Mouse (Mus musculus): ENCODE results near the gene 4930519P11Rik. TPM values are rescaled to one million over a fixed set of nuclear protein-coding genes. Genes with fewer than 3 reads are reported as not detected.
A peak's percentile ranks its signal among the peaks of the same experiment; 100 is the strongest.

Gene 4930519P11Rik
- polyA plus RNA-seq, 1 experiment from 2014 or later, result 1.6 TPM

GRCm38 (mm10) chr2:154583906-154584872 is 29.0 kb downstream of the 4930519P11Rik start:
- Histone ChIP-seq H3K36me3 (ENCODE audit: control insufficient read depth, insufficient read depth, low read length) (peaks cover 6% of the 10 kb centered on the region; the same call in 1 of the 2 replicates), H3K9me3 (ENCODE audit: control insufficient read depth, low read length) (no peaks in the 10 kb centered on the region), H3K27ac (replicated peaks; ENCODE audit: low read depth, low read length) (peak overlapping the region; percentile 26; the same call in 1 of the 2 replicates), H3K9ac (replicated peaks; ENCODE audit: low read length) (no peak overlapping the region), H3K4me1 (ENCODE audit: control insufficient read depth, insufficient read depth, low read length) (peaks cover 8% of the 10 kb centered on the region; the same call in 1 of the 2 replicates), H3K4me2 (ENCODE audit: low read length) (no peak overlapping the region), H3K4me3 (replicated peaks; ENCODE audit: low read depth, low read length) (no peak overlapping the region), H3K27me3 (ENCODE audit: control insufficient read depth, insufficient read depth, low read length) (no peaks in the 10 kb centered on the region)
- WGBS, result 61% methylated on average over 15 of the region's 15 CpGs
- DNase-seq (peak; percentile 56), ATAC-seq (ENCODE audit: low FRiP score, low TSS enrichment) (peak; percentile 83)

DNA sequence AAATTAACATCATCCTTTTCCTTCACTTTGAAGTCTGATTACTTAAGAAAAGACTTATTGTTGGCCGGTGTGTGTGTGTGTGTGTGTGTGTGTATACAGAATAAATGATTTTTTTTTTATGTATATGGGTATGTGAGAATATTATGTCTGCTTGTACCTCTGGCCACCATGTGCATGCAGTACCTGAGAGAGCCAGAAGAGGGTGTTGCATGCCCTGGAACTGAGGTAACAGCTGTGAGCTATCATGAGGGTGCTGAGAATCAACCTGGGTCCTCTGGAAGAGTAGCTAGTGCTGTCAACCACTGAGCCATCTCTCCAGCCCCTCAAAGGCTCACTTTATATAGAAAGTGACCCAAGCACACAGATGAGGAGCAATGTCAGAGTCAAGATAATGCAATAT is 31.8 kb downstream of the 4930519P11Rik start:
- Histone ChIP-seq H3K9ac (replicated peaks; ENCODE audit: low read length) (no peak overlapping the region), H3K4me1 (ENCODE audit: control insufficient read depth, insufficient read depth, low read length) (peaks cover 20% of the 10 kb centered on the region), H3K4me3 (replicated peaks; ENCODE audit: low read depth, low read length) (no peak overlapping the region), H3K27ac (replicated peaks; ENCODE audit: low read depth, low read length) (no peak overlapping the region), H3K27me3 (ENCODE audit: control insufficient read depth, insufficient read depth, low read length) (no peaks in the 10 kb centered on the region), H3K36me3 (ENCODE audit: control insufficient read depth, insufficient read depth, low read length) (no peaks in the 10 kb centered on the region), H3K9me3 (ENCODE audit: control insufficient read depth, low read length) (no peaks in the 10 kb centered on the region), H3K4me2 (ENCODE audit: low read length) (no peak overlapping the region)
- no peak for ATAC-seq (ENCODE audit: low FRiP score, low TSS enrichment)
- WGBS, result 93% methylated on average over 1 of the region's 1 CpGs
- DNase-seq, result no peak

GRCm38 (mm10) chr2:154580586-154580985 is 32.7 kb downstream of the 4930519P11Rik start:
- no peak overlapping the region for H3K9ac ChIP-seq (replicated peaks; ENCODE audit: low read length)
- peaks cover 20% of the 10 kb centered on the region for H3K4me1 ChIP-seq (ENCODE audit: control insufficient read depth, insufficient read depth, low read length)
- WGBS, result 77% methylated on average over 8 of the region's 8 CpGs
- H3K4me3 ChIP-seq (replicated peaks; ENCODE audit: low read depth, low read length), result no peak overlapping the region
- no peak overlapping the region for H3K27ac ChIP-seq (replicated peaks; ENCODE audit: low read depth, low read length)
- no peak for DNase-seq
- H3K36me3 ChIP-seq (ENCODE audit: control insufficient read depth, insufficient read depth, low read length), result no peaks in the 10 kb centered on the region
- no peaks in the 10 kb centered on the region for H3K27me3 ChIP-seq (ENCODE audit: control insufficient read depth, insufficient read depth, low read length)
- H3K9me3 ChIP-seq (ENCODE audit: control insufficient read depth, low read length), result no peaks in the 10 kb centered on the region
- no peak for ATAC-seq (ENCODE audit: low FRiP score, low TSS enrichment)
- H3K4me2 ChIP-seq (ENCODE audit: low read length), result no peak overlapping the region

DNA sequence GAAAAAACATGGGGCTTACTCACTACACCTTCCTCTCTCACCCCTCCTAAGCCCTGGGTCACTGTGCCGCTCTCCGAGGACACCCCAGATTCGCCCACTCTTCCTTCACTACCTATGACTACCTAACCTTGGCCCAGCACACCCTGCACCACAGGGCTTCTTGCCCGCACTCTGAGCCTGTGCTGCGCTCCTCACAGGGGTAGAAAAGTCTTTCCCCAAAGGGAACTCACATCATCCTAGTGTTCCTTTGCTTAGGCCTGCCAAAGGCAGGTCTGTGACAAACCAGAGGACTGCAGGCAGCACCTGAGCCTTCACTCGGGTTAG is 35.5 kb downstream of the 4930519P11Rik start:
- Histone ChIP-seq H3K27me3 (ENCODE audit: control insufficient read depth, insufficient read depth, low read length) (no peaks in the 10 kb centered on the region), H3K36me3 (ENCODE audit: control insufficient read depth, insufficient read depth, low read length) (no peaks in the 10 kb centered on the region), H3K4me1 (ENCODE audit: control insufficient read depth, insufficient read depth, low read length) (peaks cover 12% of the 10 kb centered on the region), H3K4me2 (ENCODE audit: low read length) (no peak overlapping the region), H3K9ac (replicated peaks; ENCODE audit: low read length) (no peak overlapping the region), H3K27ac (replicated peaks; ENCODE audit: low read depth, low read length) (peak overlapping the region; percentile 68), H3K4me3 (replicated peaks; ENCODE audit: low read depth, low read length) (no peak overlapping the region), H3K9me3 (ENCODE audit: control insufficient read depth, low read length) (no peaks in the 10 kb centered on the region)
- ATAC-seq (ENCODE audit: low FRiP score, low TSS enrichment) (peak; percentile 58), DNase-seq (no peak)
- WGBS, result 38% methylated on average over 6 of the region's 6 CpGs

DNA sequence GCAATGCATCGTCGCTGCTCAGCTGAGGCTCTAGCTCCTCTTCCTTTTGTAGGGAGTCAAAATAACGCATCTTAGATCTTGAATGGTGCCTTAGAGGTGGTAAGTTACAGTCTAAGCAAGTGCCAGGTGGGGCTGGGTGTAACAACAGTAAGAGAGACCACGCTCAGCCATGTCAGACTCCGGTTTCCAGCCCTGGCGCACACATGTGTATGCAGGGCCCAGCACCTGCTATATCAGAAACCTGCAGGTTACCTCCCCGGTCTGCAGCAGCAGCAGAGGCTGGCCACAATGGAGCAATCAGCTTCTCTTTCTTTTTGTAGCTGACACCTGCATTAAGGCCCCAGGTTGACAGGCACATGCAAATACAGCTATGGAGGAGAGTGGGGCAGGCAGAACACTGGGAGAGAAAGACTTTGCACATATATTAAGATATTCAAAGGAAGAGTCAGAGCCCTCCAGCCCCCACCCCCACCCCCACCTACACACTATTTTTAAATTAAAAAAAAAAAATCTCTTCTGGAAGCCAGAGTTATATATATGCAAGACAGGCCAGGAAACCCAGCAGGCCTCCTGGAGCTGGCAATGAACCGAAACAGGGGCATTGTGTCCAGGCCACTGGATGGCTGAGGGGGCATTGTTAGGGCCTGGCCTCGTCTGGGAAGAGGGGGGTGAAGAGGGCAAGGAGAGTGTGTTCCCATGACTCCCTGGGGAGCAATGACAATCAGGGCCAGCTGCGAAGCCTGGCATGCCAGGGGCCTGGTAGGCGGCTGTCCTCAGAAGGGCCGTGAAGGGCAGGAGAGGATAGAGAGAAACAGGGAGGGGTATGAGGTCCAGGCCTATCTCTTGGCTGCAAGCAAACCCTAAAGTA is 36.1 kb downstream of the 4930519P11Rik start:
- 12% methylated on average over 12 of the region's 12 CpGs for WGBS
- Histone ChIP-seq H3K9me3 (ENCODE audit: control insufficient read depth, low read length) (no peaks in the 10 kb centered on the region), H3K36me3 (ENCODE audit: control insufficient read depth, insufficient read depth, low read length) (no peaks in the 10 kb centered on the region), H3K27ac (replicated peaks; ENCODE audit: low read depth, low read length) (peak overlapping the region; percentile 73), H3K9ac (replicated peaks; ENCODE audit: low read length) (no peak overlapping the region; the same call in 1 of the 2 replicates), H3K4me2 (ENCODE audit: low read length) (no peak overlapping the region), H3K27me3 (ENCODE audit: control insufficient read depth, insufficient read depth, low read length) (no peaks in the 10 kb centered on the region), H3K4me3 (replicated peaks; ENCODE audit: low read depth, low read length) (no peak overlapping the region), H3K4me1 (ENCODE audit: control insufficient read depth, insufficient read depth, low read length) (peaks cover 12% of the 10 kb centered on the region)
- peak; percentile 71 for DNase-seq
- ATAC-seq (ENCODE audit: low FRiP score, low TSS enrichment), result peak; percentile 82

- Histone ChIP-seq H3K36me3 (ENCODE audit: control insufficient read depth, insufficient read depth, low read length) (no peaks in the 10 kb centered on the region), H3K4me1 (ENCODE audit: control insufficient read depth, insufficient read depth, low read length) (peaks cover 12% of the 10 kb centered on the region), H3K4me3 (replicated peaks; ENCODE audit: low read depth, low read length) (no peak overlapping the region), H3K9ac (replicated peaks; ENCODE audit: low read length) (no peak overlapping the region), H3K4me2 (ENCODE audit: low read length) (no peak overlapping the region), H3K27ac (replicated peaks; ENCODE audit: low read depth, low read length) (0 out of 2 replicates have a peak overlapping the region, but pooled peaks have one; percentile 5), H3K27me3 (ENCODE audit: control insufficient read depth, insufficient read depth, low read length) (no peaks in the 10 kb centered on the region), H3K9me3 (ENCODE audit: control insufficient read depth, low read length) (no peaks in the 10 kb centered on the region)
- 33% methylated on average over 7 of the region's 7 CpGs for WGBS
- no peak for DNase-seq
- no peak for ATAC-seq (ENCODE audit: low FRiP score, low TSS enrichment)
Observed at GRCm38 (mm10) chr2:154574271-154574670, 39.0 kb downstream of the 4930519P11Rik start.

DNA sequence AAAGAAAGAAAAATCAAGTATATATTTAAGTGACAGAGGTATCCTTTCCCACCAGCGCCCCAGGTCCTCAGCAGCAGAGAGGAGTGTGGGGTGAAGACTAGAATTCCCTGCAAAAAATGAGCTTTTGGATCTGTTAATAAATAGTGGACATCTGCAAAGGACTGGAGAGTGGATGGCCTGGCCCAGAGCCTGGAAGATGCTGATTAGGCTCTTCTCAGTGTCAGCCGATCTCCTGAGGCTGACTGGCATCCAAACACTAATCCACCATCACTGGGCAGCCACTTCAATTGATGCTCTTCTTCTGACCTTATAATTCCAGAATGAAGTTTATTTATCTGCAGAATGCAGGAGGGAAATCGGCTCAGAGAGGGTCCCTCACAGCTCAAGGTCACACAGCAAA is 40.2 kb downstream of the 4930519P11Rik start:
- no peak overlapping the region for H3K4me2 ChIP-seq (ENCODE audit: low read length)
- no peak for DNase-seq
- ATAC-seq (ENCODE audit: low FRiP score, low TSS enrichment), result no peak
- H3K36me3 ChIP-seq (ENCODE audit: control insufficient read depth, insufficient read depth, low read length), result no peaks in the 10 kb centered on the region
- H3K9ac ChIP-seq (replicated peaks; ENCODE audit: low read length), result no peak overlapping the region
- peaks cover 14% of the 10 kb centered on the region for H3K4me1 ChIP-seq (ENCODE audit: control insufficient read depth, insufficient read depth, low read length)
- WGBS, result 74% methylated on average over 3 of the region's 3 CpGs
- H3K27ac ChIP-seq (replicated peaks; ENCODE audit: low read depth, low read length), result no peak overlapping the region
- H3K9me3 ChIP-seq (ENCODE audit: control insufficient read depth, low read length), result no peaks in the 10 kb centered on the region
- no peak overlapping the region for H3K4me3 ChIP-seq (replicated peaks; ENCODE audit: low read depth, low read length)
- H3K27me3 ChIP-seq (ENCODE audit: control insufficient read depth, insufficient read depth, low read length), result no peaks in the 10 kb centered on the region

DNA sequence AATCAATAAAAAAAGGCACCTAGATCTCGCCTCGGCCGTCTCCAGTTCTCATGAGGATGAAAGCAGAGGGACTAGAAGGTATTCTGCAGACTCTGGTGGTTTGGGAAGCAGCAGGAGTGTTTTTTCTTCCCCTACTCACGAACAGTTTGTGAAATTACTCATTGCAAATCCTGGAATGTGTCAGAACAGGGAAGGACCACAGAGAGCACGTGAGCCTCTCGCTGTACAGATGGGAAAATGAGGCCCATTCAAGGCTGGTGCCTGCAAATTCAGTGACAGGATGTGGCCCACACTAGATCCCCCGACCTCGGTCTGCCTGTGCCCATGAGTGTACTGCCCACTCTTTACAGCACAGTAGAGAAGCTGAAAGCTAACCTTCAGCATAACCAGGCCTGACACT is 41.3 kb downstream of the 4930519P11Rik start:
- no peak for DNase-seq
- H3K4me3 ChIP-seq (replicated peaks; ENCODE audit: low read depth, low read length), result no peak overlapping the region
- no peak for ATAC-seq (ENCODE audit: low FRiP score, low TSS enrichment)
- no peaks in the 10 kb centered on the region for H3K27me3 ChIP-seq (ENCODE audit: control insufficient read depth, insufficient read depth, low read length)
- H3K4me1 ChIP-seq (ENCODE audit: control insufficient read depth, insufficient read depth, low read length), result peaks cover 6% of the 10 kb centered on the region
- H3K9ac ChIP-seq (replicated peaks; ENCODE audit: low read length), result no peak overlapping the region
- no peak overlapping the region for H3K4me2 ChIP-seq (ENCODE audit: low read length)
- WGBS, result 80% methylated on average over 8 of the region's 8 CpGs
- no peaks in the 10 kb centered on the region for H3K36me3 ChIP-seq (ENCODE audit: control insufficient read depth, insufficient read depth, low read length)
- H3K27ac ChIP-seq (replicated peaks; ENCODE audit: low read depth, low read length), result no peak overlapping the region
- H3K9me3 ChIP-seq (ENCODE audit: control insufficient read depth, low read length), result no peaks in the 10 kb centered on the region
